Mouse (Mus musculus) thymus, postnatal 14 days (tissue): Measurements from ENCODE around the gene Zfp606.

ENCODE experiments used
- DNase-seq: peaks from one replicate; pipeline ENCODE4 v3.0.0; 2021

Zfp606 gene

GRCm38 (mm10) chr7:12478158-12479008, at the start of gene Zfp606:
TSS of gene Zfp606 (plus strand) at chr7:12478293.
- DNase-seq: peak; percentile 82

- no peak for DNase-seq
These were observed 885 bp downstream of the Zfp606 start for GRCm38 (mm10) chr7:12479009-12479346.

DNA sequence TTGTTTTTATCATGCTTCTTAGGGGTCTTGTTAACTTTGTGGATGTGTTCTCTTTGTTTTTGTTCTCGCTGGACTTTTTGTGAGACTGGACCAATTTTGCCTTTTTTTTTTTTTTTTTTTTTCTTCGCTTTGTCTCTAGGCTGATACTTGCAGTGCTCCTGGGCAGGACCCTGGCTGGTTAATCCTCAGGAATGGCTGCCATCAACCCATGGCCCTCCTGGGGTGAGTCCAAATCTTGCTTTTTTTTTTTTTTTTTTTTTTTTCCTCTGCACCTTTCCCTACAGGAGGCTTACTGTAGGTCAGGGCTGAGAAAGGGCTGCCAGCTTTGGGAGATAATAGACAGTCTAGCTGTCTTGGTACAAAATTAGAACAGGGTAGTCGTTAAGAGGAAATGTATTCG, 1.4 kb downstream of the Zfp606 start:
- no peak for DNase-seq

DNA sequence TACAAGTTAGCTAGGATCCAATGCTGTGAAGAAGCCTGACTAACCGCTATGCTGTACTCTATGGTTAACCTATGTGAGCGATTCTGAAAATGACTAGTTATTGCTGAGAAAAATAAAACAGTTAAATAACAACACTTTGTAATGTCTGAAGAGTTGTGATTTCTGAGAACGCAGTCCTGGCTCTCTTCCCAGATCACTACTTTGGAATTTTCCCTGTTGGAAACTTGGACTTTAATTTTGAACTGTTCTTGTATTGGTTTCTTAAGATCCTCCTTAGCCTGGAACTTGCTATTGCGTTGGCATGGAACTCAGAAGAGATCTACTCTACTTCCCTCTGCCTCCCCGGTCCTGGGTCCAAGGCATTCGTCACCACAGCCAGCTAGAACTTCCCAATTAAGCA, 5.7 kb downstream of the Zfp606 start:
- no peak for DNase-seq

GRCm38 (mm10) chr7:12485956-12486355, 7.9 kb downstream of the Zfp606 start:
- DNase-seq: no peak

- DNase-seq: no peak
These were observed 8.6 kb downstream of the Zfp606 start for GRCm38 (mm10) chr7:12486691-12487090.

DNA sequence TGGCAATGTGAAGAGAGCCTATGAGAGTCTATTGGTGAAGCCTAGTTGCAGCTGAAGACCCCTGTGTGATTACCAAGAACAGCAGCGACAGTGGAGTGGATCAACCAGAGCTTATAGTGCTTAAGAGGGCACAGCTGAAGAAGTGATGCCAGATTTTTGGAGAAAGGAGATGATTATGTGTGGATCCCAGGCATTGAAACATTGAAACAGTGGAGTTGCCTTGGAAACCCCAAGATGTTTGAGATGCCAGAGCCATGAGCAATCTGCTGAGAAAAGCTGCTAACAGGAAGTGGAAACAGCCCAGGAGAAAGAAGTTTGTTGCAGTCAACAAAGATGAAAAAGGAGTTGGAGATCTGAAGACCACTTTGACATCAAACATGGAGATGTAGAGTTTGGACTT, 32.8 kb downstream of the Zfp606 start:
- no peak for DNase-seq

- no peak for DNase-seq
These were observed 34.1 kb downstream of the Zfp606 start, which contains the start of gene 2900092C05Rik for GRCm38 (mm10) chr7:12512217-12512616. TSS of gene 2900092C05Rik (plus strand) at chr7:12512517.
